Mouse (Mus musculus) olfactory bulb, adult 2 months (tissue): ENCODE measurements at regions not wholly inside any gene's neighbourhood (a gene's known extent, or its start where the extent isn't known, plus 50 kb on each side); places are given as distances from the start of the nearest gene placed in this dataset.

Experiments used
- H3K27ac ChIP-seq: fragments of 200-500 bp; 2 replicates; pipeline ENCODE4 v1.5.1; 2012; ENCODE audit warnings: low read depth, low read length; ENCODE audit not compliant: insufficient read depth
- H3K4me1 ChIP-seq: fragments of 200-500 bp; 2 replicates; pipeline ENCODE4 v1.6.1; 2012; ENCODE audit warnings: low read length; ENCODE audit not compliant: control insufficient read depth, insufficient read depth
- H3K4me3 ChIP-seq: fragments of 200-500 bp; 2 replicates; pipeline ENCODE4 v1.5.1; 2012; ENCODE audit warnings: mild to moderate bottlenecking, low read depth, low read length, moderate library complexity; ENCODE audit not compliant: insufficient read depth
- CTCF ChIP-seq: fragments of 200-500 bp; IDR thresholded peaks from 2 replicates; pipeline ENCODE4 v1.5.1; 2012; ENCODE audit warnings: low read depth, mild to moderate bottlenecking, low read length, moderate library complexity; ENCODE audit not compliant: insufficient read depth
- POLR2A ChIP-seq: fragments of 200-500 bp; IDR thresholded peaks from 2 replicates; pipeline ENCODE4 v1.6.1; 2012; ENCODE audit warnings: mild to moderate bottlenecking, low read depth, low read length, moderate library complexity; ENCODE audit not compliant: insufficient read depth
- WGBS: fragments of 180-500 bp; shearing (Covaris S2); methylation state at CpG from one replicate; pipeline ENCODE4 v1.1.7; 2018; 5-methylcytosine and 5-hydroxymethylcytosine counted together

DNA sequence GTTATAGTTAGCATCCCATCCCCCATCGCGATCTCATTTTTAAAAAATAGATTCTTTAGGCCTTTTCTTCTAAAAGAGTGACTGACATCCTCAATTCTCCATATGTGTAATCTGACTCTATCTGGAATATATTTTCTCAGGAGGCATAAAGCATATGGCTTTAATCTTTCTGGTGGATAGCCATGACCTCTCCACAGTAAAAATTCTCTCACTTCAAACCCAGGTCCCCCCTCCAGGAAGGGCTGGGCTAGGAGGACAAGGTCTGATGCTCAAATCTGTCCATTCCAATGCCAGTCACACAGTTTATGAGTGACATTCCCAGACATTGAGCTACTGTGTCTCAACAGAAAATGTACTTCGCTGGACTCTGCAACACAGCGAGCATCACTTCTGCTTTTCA is 226.8 kb upstream of the Kdm8 start:
- no peak overlapping the region for H3K4me3 ChIP-seq
- WGBS, result 84% methylated on average over 4 of the region's 4 CpGs
- TF ChIP-seq POLR2A (no peak), CTCF (no peak)
- no peaks in the 10 kb centered on the region for H3K4me1 ChIP-seq
- no peak overlapping the region for H3K27ac ChIP-seq

DNA sequence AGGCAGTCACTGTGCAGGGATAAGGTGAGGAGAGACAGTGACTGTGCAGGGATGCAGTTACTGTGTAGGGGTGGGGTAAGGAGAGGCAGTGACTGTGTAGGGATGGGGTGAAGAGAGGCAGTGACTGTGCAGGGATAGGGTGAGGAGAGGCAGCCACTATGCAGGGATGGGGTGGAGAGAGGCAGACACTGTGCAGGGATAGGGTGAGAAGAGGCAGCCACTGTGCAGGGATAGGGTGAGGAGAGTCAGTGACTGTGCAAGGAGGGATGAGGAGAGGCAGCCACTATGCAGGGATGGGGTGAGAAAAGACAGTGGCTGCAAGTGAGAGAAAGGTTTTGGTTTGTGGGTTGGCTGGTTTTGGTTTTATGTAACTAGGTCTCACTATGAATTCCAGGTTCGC is 221.8 kb upstream of the Kdm8 start:
- H3K4me1 ChIP-seq, result no peaks in the 10 kb centered on the region
- H3K4me3 ChIP-seq, result no peak overlapping the region
- 89% methylated on average over 1 of the region's 1 CpGs for WGBS
- TF ChIP-seq POLR2A, result no peak
- TF ChIP-seq CTCF, result no peak
- H3K27ac ChIP-seq, result no peak overlapping the region

DNA sequence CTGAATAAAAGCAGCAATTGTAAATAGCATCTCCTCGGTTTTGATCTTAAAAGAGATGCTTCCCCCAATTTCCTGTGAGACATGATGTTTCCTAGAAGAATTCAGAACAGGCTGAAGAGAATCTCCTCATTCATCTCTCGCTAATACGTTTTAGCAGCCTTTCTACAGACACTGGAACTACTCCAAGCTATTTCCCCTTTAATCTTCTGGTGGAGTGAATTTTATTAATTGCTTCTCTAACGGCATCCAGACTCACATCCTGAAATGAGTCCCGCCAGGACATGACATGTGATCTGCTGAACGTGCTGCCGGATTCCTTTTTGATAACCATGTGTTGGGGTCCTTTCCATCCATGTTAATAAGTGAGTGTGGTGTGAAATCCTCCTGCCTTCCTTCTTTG is 209.6 kb upstream of the Kdm8 start:
- 30% methylated on average over 7 of the region's 7 CpGs for WGBS
- Histone ChIP-seq H3K4me1 (no peaks in the 10 kb centered on the region), H3K4me3 (no peak overlapping the region), H3K27ac (no peak overlapping the region)
- TF ChIP-seq POLR2A (no peak), CTCF (no peak)

DNA sequence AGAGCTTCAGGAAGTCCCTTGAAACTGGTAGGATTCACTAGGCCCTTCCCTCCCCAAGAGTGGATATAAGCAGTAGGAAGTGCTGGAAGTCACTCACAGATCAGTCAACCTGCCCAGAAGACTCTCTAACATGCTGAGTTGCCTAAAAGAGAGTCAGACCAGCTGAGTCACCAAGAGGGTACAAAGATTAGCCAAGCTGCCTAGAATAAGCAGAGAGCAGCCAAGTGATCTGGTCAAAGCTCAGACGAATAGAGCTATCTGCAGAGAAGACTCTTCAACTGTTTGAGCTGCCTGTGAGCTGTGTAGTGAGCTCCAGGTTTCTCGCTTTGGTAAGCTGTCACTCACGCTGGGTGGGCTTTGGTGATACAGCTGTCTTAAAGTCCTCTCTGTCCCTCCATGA is 207.4 kb upstream of the Kdm8 start:
- Histone ChIP-seq H3K4me3 (no peak overlapping the region), H3K27ac (no peak overlapping the region), H3K4me1 (no peaks in the 10 kb centered on the region)
- TF ChIP-seq CTCF, result no peak
- no peak for TF ChIP-seq POLR2A
- 93% methylated on average over 3 of the region's 3 CpGs for WGBS

DNA sequence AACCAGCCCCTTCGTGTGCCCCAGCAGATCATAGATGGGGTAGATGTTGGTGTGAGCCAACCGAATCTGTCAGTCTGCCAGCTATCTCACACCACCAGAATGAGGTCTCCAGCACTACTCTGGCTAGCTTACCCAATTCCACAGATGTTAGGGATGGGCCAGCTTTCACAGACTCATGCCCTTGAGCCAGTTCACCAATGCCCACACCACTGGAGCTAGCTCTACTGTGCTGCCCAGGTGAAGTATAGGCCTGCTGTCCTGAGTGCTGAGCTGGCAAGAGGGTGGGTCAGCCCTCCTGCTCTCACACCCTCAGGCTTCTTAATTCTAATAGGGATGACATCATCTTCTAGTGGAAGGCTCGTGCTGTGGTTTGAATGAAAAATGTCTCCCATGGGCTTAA is 201.5 kb upstream of the Kdm8 start:
- 78% methylated on average over 3 of the region's 3 CpGs for WGBS
- no peak for TF ChIP-seq CTCF
- no peak for TF ChIP-seq POLR2A
- H3K4me1 ChIP-seq, result no peaks in the 10 kb centered on the region
- no peak overlapping the region for H3K4me3 ChIP-seq
- no peak overlapping the region for H3K27ac ChIP-seq

DNA sequence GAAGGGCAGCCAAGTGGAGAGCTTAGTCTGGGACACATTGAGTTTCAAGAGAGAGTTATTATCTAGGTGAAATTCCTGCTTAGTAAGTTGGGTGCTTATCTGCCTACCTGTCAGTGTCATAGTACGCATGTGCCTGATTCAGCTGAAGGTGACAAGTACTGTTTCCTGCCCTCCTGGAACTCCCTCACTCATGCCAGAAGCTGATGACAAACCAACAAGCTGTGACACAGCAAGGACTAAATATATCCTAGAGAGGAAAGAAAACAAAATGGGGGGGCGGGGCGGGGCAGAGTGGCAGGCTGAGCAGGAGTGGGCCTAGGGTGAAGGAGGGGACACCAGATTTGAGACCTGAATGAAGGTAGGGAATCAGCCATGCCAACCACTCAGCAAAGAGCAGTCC is 196.1 kb upstream of the Kdm8 start:
- Histone ChIP-seq H3K4me1 (no peaks in the 10 kb centered on the region), H3K27ac (no peak overlapping the region), H3K4me3 (no peak overlapping the region)
- no peak for TF ChIP-seq POLR2A
- no peak for TF ChIP-seq CTCF
- WGBS, result 93% methylated on average over 3 of the region's 3 CpGs

DNA sequence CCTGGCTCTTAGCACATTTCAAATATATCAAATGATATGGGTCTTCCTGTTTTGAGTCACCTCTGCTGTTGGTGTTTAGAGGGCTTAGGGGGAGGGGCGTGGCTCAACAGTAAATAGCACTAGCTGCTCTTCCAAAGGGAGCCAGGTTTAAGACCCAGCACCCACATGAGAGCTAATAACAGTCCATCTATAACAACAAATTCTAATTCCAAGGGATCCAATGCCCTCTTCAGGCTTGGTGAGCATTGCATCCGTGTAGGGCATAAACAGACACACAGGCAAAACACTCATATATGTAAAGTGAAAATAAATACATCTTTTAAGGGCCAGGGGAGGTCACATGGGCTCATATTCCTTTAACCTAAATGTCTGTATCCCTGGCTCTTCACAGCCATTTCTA is 194.1 kb upstream of the Kdm8 start:
- Histone ChIP-seq H3K4me3 (no peak overlapping the region), H3K4me1 (no peaks in the 10 kb centered on the region), H3K27ac (no peak overlapping the region)
- 78% methylated on average over 2 of the region's 2 CpGs for WGBS
- TF ChIP-seq CTCF, result no peak
- TF ChIP-seq POLR2A, result no peak

DNA sequence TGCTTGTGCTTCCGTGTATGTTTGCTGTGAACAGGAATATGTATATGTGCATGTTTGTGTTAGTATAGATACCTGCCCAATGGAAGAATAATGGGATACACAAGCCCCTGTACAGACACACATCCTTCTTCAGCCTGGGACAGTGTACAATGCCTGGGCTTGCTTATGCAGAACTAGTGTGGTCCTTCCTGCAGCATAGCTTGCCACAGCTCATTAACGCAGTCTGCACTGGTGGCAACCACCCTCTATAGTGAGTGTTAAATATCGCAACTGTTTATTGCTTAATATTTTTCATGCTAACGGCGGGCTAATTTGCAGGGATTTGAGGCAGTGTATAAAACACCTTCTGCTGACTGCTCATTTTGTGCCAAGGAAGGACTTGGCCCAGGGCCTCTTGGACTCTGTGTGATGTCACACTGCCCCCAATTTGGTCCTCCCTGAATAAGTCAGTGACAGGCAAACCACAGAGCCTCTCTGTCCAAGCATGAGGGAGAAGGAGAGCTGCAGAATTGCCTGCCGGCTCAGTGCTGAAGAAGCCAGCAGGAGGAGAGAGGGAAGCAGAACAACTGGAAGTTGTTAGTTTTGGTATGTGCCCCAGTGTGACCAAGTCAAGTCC is 193.4 kb upstream of the Kdm8 start:
- TF ChIP-seq CTCF (no peak), POLR2A (no peak)
- 57% methylated on average over 6 of the region's 6 CpGs for WGBS
- Histone ChIP-seq H3K27ac (no peak overlapping the region), H3K4me1 (no peaks in the 10 kb centered on the region), H3K4me3 (no peak overlapping the region)

DNA sequence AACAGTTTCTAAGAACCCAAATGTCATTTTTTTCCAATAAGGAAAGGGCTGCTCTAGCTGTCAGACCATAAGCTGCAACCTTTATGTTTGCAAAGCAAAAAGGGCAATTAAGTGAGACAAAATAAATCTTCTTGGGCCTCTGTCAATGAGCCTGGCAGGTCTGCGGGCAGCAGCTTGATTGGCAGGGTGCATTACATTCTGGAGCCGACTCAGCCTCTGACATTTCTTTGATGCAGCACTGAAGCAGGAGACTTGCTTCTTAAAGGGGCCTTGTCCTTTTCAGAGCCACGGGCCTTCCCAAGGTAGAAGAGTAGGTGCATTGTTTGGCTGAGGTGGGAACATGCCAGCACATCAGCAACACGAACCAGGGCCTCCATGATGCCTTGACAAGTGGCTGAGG is 190.2 kb upstream of the Kdm8 start:
- 51% methylated on average over 4 of the region's 4 CpGs for WGBS
- no peak overlapping the region for H3K27ac ChIP-seq
- TF ChIP-seq POLR2A (no peak), CTCF (no peak)
- H3K4me3 ChIP-seq, result no peak overlapping the region
- no peaks in the 10 kb centered on the region for H3K4me1 ChIP-seq

DNA sequence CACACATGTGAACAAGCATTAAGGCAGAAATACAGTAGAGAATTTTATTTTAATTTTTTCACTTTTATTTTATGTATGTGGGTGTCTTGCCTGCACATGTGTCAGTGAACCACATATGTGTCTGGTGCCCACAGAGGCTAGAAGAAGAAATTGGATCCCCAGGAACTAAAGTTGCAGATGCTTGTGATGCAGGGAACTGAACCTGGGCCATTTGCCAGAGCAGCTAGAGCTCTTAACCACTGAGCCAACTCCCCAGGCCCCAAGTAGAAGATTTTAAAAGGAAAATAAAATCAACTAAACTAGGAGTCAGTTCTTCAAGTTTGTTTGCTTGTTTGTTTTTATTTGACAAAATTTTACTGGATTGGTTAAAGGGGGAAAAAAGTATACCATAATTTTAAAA is 185.5 kb upstream of the Kdm8 start:
- TF ChIP-seq POLR2A (no peak), CTCF (no peak)
- H3K4me3 ChIP-seq, result no peak overlapping the region
- H3K4me1 ChIP-seq, result 0 out of 2 replicates have a peak, but pooled peaks cover 2% of the 10 kb centered on the region
- no peak overlapping the region for H3K27ac ChIP-seq
